ENCODE assay signal across 9 mouse cellular contexts in the genomic region with DNA sequence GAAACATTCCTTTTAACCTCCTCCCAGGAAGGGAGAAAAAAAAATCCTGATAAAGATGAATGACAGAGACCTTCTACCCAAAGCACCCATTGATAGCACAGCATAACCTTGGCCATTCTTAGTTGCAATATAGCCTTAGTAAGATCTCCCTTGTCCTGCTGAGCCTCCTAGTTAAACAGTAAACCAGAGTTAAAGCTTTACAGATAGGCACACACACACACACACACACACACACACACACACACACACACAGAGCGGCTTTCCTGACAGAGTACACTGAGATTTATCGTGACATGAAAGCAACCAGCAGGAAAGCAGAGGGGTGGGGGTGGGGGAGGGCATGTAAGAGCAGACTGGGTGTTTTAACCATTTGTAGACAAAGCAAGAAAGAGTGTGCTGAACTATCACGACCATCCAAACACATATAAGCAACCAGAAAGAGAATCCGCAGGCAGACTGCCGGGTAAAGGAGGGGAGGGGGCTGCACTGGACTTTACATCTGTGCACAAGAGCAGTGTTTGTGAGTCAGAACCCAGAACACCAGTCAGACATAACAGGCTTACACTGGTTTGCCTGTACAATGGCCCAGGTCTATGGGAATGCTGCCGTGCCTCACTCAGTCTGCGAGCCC. TPM values are rescaled to one million over a fixed set of nuclear protein-coding genes. Genes with fewer than 3 reads are reported as not detected.
DNase-seq lines count a peak whose midpoint lies in the region; ATAC-seq lines count a peak whose summit lies in the region.
"Had no signal": no experiment of that assay in that cellular context is flagged by ENCODE, and none has a peak within 500 bp of the region (broad histone marks: within the 10 kb centered on the region; RNA-seq: fewer than 3 reads in every experiment).

No protein-coding gene starts in this region.

- H3K27me3 ChIP-seq in heart, embryonic 12.5 days (replicated peaks) = no peaks in the 10 kb centered on the region
- H3K27me3 ChIP-seq in forebrain, embryonic 15.5 days = peaks cover 16% of the 10 kb centered on the region; the same call in 1 of the 2 replicates
- H3K27me3 ChIP-seq in neural tube, embryonic 12.5 days (replicated peaks) = no peaks in the 10 kb centered on the region

- H3K4me2 ChIP-seq in heart, embryonic 12.5 days = peak overlapping the region; percentile 50
- H3K4me2 ChIP-seq in forebrain, embryonic 15.5 days (replicated peaks) = no peak overlapping the region
- peak overlapping the region; percentile 39 for H3K4me2 ChIP-seq in neural tube, embryonic 12.5 days (replicated peaks)

- peaks cover 52% of the 10 kb centered on the region for H3K4me1 ChIP-seq in heart, embryonic 12.5 days (replicated peaks)
- peaks cover 52% of the 10 kb centered on the region for H3K4me1 ChIP-seq in forebrain, embryonic 15.5 days
- peaks cover 60% of the 10 kb centered on the region for H3K4me1 ChIP-seq in neural tube, embryonic 12.5 days

- peaks cover 22% of the 10 kb centered on the region for H3K36me3 ChIP-seq in heart, embryonic 12.5 days
- H3K36me3 ChIP-seq in forebrain, embryonic 15.5 days = no peaks in the 10 kb centered on the region
- H3K36me3 ChIP-seq in neural tube, embryonic 12.5 days = no peaks in the 10 kb centered on the region

- peak; percentile 64 for ATAC-seq in heart, embryonic 12.5 days (ENCODE audit: insufficient number of reproducible peaks, low FRiP score)
- peak; percentile 47 for ATAC-seq in forebrain, embryonic 15.5 days (replicated peaks)
- ATAC-seq in neural tube, embryonic 12.5 days (ENCODE audit: low FRiP score, low read depth) = peak; percentile 77

- no peaks in the 10 kb centered on the region for H3K9me3 ChIP-seq in heart, embryonic 12.5 days (replicated peaks)
- no peaks in the 10 kb centered on the region for H3K9me3 ChIP-seq in forebrain, embryonic 15.5 days
- H3K9me3 ChIP-seq in neural tube, embryonic 12.5 days = no peaks in the 10 kb centered on the region

- no peak overlapping the region for H3K4me3 ChIP-seq in heart, embryonic 12.5 days
- H3K4me3 ChIP-seq in forebrain, embryonic 15.5 days = no peak overlapping the region
- H3K4me3 ChIP-seq in neural tube, embryonic 12.5 days = no peak overlapping the region
- H3K4me3 ChIP-seq: left cerebral cortex, adult 2 months had no signal

- DNase-seq in heart, postnatal 14 days = no peak
- DNase-seq in kidney, postnatal 4 days = peak; percentile 72 to 80
- DNase-seq in c-Kit-positive CD71-positive TER-119-positive erythroid progenitor cells, embryonic 14.5 days (ENCODE audit: low spot score) = no peak
- no peak for DNase-seq in layer of hippocampus, adult 9-10 months (ENCODE audit: low spot score)
- DNase-seq in spleen, adult 12 weeks (ENCODE audit: low spot score) = no peak

- intact Hi-C loops in heart, postnatal 14 days (cut with DNase I) = no loop called here

- H3K27ac ChIP-seq in heart, embryonic 12.5 days (ENCODE audit: poor library complexity, severe bottlenecking) = peak overlapping the region; percentile 83
- peak overlapping the region; percentile 36; the same call in 1 of the 2 replicates for H3K27ac ChIP-seq in forebrain, embryonic 15.5 days (replicated peaks)
- peak overlapping the region; percentile 63 for H3K27ac ChIP-seq in neural tube, embryonic 12.5 days
- H3K27ac ChIP-seq: left cerebral cortex, adult 2 months had no signal

- H3K9ac ChIP-seq in heart, embryonic 12.5 days = peak overlapping the region; percentile 52
- H3K9ac ChIP-seq in forebrain, embryonic 15.5 days (replicated peaks) = no peak overlapping the region
- H3K9ac ChIP-seq in neural tube, embryonic 12.5 days = no peak overlapping the region

- WGBS in heart, embryonic 12.5 days = 16% methylated on average over 7 of the region's 7 CpGs
- WGBS in forebrain, embryonic 15.5 days = 4% methylated on average over 7 of the region's 7 CpGs
- WGBS in neural tube, embryonic 12.5 days = under 1% methylated on average over 7 of the region's 7 CpGs

RNA-seq across cellular contexts. Expression of a gene that starts 58.7 kb away (rescaled TPM):
- polyA plus RNA-seq in heart, embryonic 12.5 days (2016; fragmentation: Nextera tagmentation; extraction: Ambion mirVana) = 21.3 and 23.3 TPM in 2 replicates
- total RNA-seq in heart, postnatal 14 days (2021) = under 1 TPM in 1 of 2 experiments, not detected in 1; 0.07 TPM
- polyA plus RNA-seq in forebrain, embryonic 15.5 days (2015; fragmentation: Nextera tagmentation; extraction: Ambion mirVana) = 1.4 and 1.8 TPM in 2 replicates
- polyA plus RNA-seq in neural tube, embryonic 12.5 days (2016; fragmentation: Nextera tagmentation; extraction: Ambion mirVana) = 24.7 and 29.9 TPM in 2 replicates

Comparison
In these comparisons a context has a peak if more than half of its experiments do, and no peak if none do; other contexts are left out.
1. DNase-seq: peak in kidney, postnatal 4 days (2 of 2); none in heart, postnatal 14 days (0 of 2), c-Kit-positive CD71-positive TER-119-positive erythroid progenitor cells, embryonic 14.5 days (single experiment), layer of hippocampus, adult 9-10 months (single experiment) and spleen, adult 12 weeks (single experiment).
2. Peak in every context shown above with its lines, with median percentiles within 50 percentile points of each other: ATAC-seq and H3K27ac ChIP-seq.